Mouse (Mus musculus) stomach, embryonic 15.5 days (tissue): Measurements from ENCODE around the gene Foxf1. TPM values are rescaled to one million over a fixed set of nuclear protein-coding genes. Genes with fewer than 3 reads are reported as not detected.

Experiments
- microRNA-seq: library from miRNA; unstranded; fragments of <30 nt; microRNA quantifications from one replicate; pipeline ENCODE4, GENCODE M21; 2016
- polyA plus RNA-seq: library from polyadenylated mRNA; unstranded; fragments of >200 nt; fragmentation: Nextera tagmentation; extraction: Ambion mirVana; gene quantifications from 2 replicates; pipeline ENCODE4 v1.2.1, GENCODE M21; 2015

Gene Foxf1
- polyA plus RNA-seq, 1 experiment from 2014 or later = 131 TPM

Small RNA genes lying within 50 kb of the gene (microRNA-seq; reads per million reads assigned to microRNA genes)
- gene Gm27530 = not detected

Other genes starting within 250 kb of the Foxf1 start
- gene Mthfsd, start 24.0 kb downstream of the Foxf1 start, polyA plus RNA-seq = 53.9 and 56.3 TPM in 2 replicates
- gene Foxc2, start 31.8 kb downstream of the Foxf1 start, polyA plus RNA-seq = 0.77 and 0.90 TPM in 2 replicates
- 7.2 and 9.4 TPM in 2 replicates for gene Foxl1, start 43.6 kb downstream of the Foxf1 start, polyA plus RNA-seq